Mouse (Mus musculus) thymus, adult 2 months (tissue): ENCODE measurements around the gene Gm47996.
"Not testable (repeated sequence)": the region's sequence is repeated elsewhere in the genome, so short reads cannot be mapped to it uniquely, and the experiment has no call there.

Source experiments
- CTCF ChIP-seq: fragments of 200-500 bp; IDR thresholded peaks from 2 replicates; pipeline ENCODE4 v1.5.1; 2012; ENCODE audit warnings: mild to moderate bottlenecking, control low read depth, low read length, moderate library complexity, borderline replicate concordance; ENCODE audit not compliant: control insufficient read depth, poor library complexity, insufficient read depth; ENCODE audit errors: extremely low read depth
- POLR2A ChIP-seq: fragments of 200-500 bp; IDR thresholded peaks from 2 replicates; pipeline ENCODE4 v1.6.1; 2012; ENCODE audit warnings: mild to moderate bottlenecking, low read length, control low read depth, moderate library complexity; ENCODE audit not compliant: control insufficient read depth, poor library complexity, insufficient read depth; ENCODE audit errors: extremely low read depth

- not testable (repeated sequence) for TF ChIP-seq POLR2A, CTCF
These were observed 13.9 kb upstream of the Gm47996 start for GRCm38 (mm10) chr1:151195986-151196385.
